Mouse (Mus musculus): ENCODE data around the gene Smarcb1. TPM values are rescaled to one million over a fixed set of nuclear protein-coding genes. Genes with fewer than 3 reads are reported as not detected.

Smarcb1 gene
- total RNA-seq, 1 experiment from 2014 or later: 19.4 TPM

Other genes starting within 250 kb of the Smarcb1 start
- gene Cabin1, start 157.3 kb downstream of the Smarcb1 start, total RNA-seq (2017): 29.4 to 38.1 TPM (median 35.0 TPM) in 3 replicates
- 13.5 to 18.8 TPM (median 16.8 TPM) in 3 replicates for gene Ddt, start 148.2 kb downstream of the Smarcb1 start, total RNA-seq (2017)
- not detected in 3 replicates for gene Gm20441, start 140.7 kb downstream of the Smarcb1 start, total RNA-seq (2017)
- 1.1 to 2.1 TPM (median 1.9 TPM) in 3 replicates for gene Gstt3, start 140.2 kb downstream of the Smarcb1 start, total RNA-seq (2017)
- 2.1 TPM in 1 of 3 replicates, not detected in the others for gene Gstt1, start 123.0 kb downstream of the Smarcb1 start, total RNA-seq (2017)
- gene Gstt4, start 99.1 kb downstream of the Smarcb1 start, total RNA-seq (2017): 0.49 TPM in 1 of 3 replicates, not detected in the others
- gene Gstt2, start 84.2 kb downstream of the Smarcb1 start, total RNA-seq (2017): 9.0 to 12.5 TPM (median 10.7 TPM) in 3 replicates
- 37.4 to 54.1 TPM (median 41.4 TPM) in 3 replicates for gene Mif, start 61.4 kb downstream of the Smarcb1 start, total RNA-seq (2017)
- 2.7 to 7.1 TPM (median 4.3 TPM) in 3 replicates for gene Derl3, start 28.2 kb downstream of the Smarcb1 start, total RNA-seq (2017)
- 1.4 to 5.9 TPM (median 5.8 TPM) in 3 replicates for gene Chchd10, start 11.5 kb upstream of the Smarcb1 start, total RNA-seq (2017)
- 1.1 TPM in 1 of 3 replicates, not detected in the others for gene Mmp11, start 14.9 kb upstream of the Smarcb1 start, total RNA-seq (2017)
- gene Gm867, start 19.1 kb upstream of the Smarcb1 start, total RNA-seq (2017): 2.2 TPM in 1 of 3 replicates, not detected in the others
- 0.87 to 5.0 TPM (median 1.2 TPM) in 3 replicates for gene Vpreb3, start 21.4 kb upstream of the Smarcb1 start, total RNA-seq (2017)
- 0.10 to 0.53 TPM in 2 of 3 replicates, not detected in the other for gene Gm5134, start 32.9 kb upstream of the Smarcb1 start, total RNA-seq (2017)
- gene Zfp280b, start 111.0 kb upstream of the Smarcb1 start, total RNA-seq (2017): 4.8 to 11.1 TPM (median 10.7 TPM) in 3 replicates
- gene Slc5a4b, start 189.3 kb upstream of the Smarcb1 start, total RNA-seq (2017): not detected in 3 replicates
- gene Slc5a4a, start 225.8 kb upstream of the Smarcb1 start, total RNA-seq (2017): not detected in 3 replicates

All from monocyte, adult 5-6 weeks (primary cell).